Mouse (Mus musculus) hindbrain, embryonic 10.5 days (tissue): Measurements from ENCODE around the gene Ccnj. TPM values are rescaled to one million over a fixed set of nuclear protein-coding genes. Genes with fewer than 3 reads are reported as not detected.

Experiments used
- DNase-seq: peaks from one replicate; pipeline ENCODE4 v3.0.0-alpha.2; 2017; ENCODE audit warnings: low spot score
- H3K27ac ChIP-seq: fragments of 300-500 bp; sonication (generic); 2 replicates; pipeline ENCODE4 v1.5.1; 2016; ENCODE audit warnings: mild to moderate bottlenecking, moderate library complexity
- H3K27me3 ChIP-seq: fragments of 300-500 bp; sonication (generic); 2 replicates; pipeline ENCODE4 v1.6.1; 2016; ENCODE audit warnings: mild to moderate bottlenecking; ENCODE audit not compliant: poor library complexity, insufficient read depth, severe bottlenecking
- H3K36me3 ChIP-seq: fragments of 300-500 bp; sonication (generic); 2 replicates; pipeline ENCODE4 v1.6.1; 2016; ENCODE audit warnings: mild to moderate bottlenecking, moderate library complexity
- H3K4me1 ChIP-seq: fragments of 300-500 bp; sonication (generic); replicated peaks from 2 replicates; pipeline ENCODE4 v1.6.1; 2016; ENCODE audit warnings: mild to moderate bottlenecking
- H3K4me3 ChIP-seq: fragments of 300-500 bp; sonication (generic); 2 replicates; pipeline ENCODE4 v1.5.1; 2016; ENCODE audit warnings: mild to moderate bottlenecking, moderate library complexity
- H3K9me3 ChIP-seq: fragments of 300-500 bp; sonication (generic); 2 replicates; pipeline ENCODE4 v1.6.1; 2016; ENCODE audit warnings: mild to moderate bottlenecking, moderate library complexity
- WGBS: fragments of 180-500 bp; shearing (Covaris S2); methylation state at CpG from one replicate; pipeline ENCODE4 v1.1.7; 2016; 5-methylcytosine and 5-hydroxymethylcytosine counted together
- polyA plus RNA-seq: library from polyadenylated mRNA; unstranded; fragments of >200 nt; fragmentation: Nextera tagmentation; extraction: Ambion mirVana; gene quantifications from 2 replicates; pipeline ENCODE4 v1.2.1, GENCODE M21; 2016

Gene Ccnj
- polyA plus RNA-seq, 1 experiment from 2014 or later: 40.2 TPM

GRCm38 (mm10) chr19:40868284-40868683, 37.2 kb downstream of the Ccnj start:
- Histone ChIP-seq H3K27me3 (peaks cover 47% of the 10 kb centered on the region), H3K9me3 (0 out of 2 replicates have a peak, but pooled peaks cover 2% of the 10 kb centered on the region), H3K27ac (no peak overlapping the region), H3K36me3 (no peaks in the 10 kb centered on the region), H3K4me1 (peaks cover 5% of the 10 kb centered on the region), H3K4me3 (no peak overlapping the region)
- 43% methylated on average over 5 of the region's 5 CpGs for WGBS
- DNase-seq: no peak

- no peak overlapping the region for H3K27ac ChIP-seq
- WGBS: 87% methylated on average over 3 of the region's 3 CpGs
- peaks cover 5% of the 10 kb centered on the region for H3K4me1 ChIP-seq
- no peak overlapping the region for H3K4me3 ChIP-seq
- no peak for DNase-seq
- no peaks in the 10 kb centered on the region for H3K36me3 ChIP-seq
- peaks cover 49% of the 10 kb centered on the region for H3K27me3 ChIP-seq
- 0 out of 2 replicates have a peak, but pooled peaks cover 2% of the 10 kb centered on the region for H3K9me3 ChIP-seq
Observed at GRCm38 (mm10) chr19:40869425-40870105, 38.5 kb downstream of the Ccnj start.

DNA sequence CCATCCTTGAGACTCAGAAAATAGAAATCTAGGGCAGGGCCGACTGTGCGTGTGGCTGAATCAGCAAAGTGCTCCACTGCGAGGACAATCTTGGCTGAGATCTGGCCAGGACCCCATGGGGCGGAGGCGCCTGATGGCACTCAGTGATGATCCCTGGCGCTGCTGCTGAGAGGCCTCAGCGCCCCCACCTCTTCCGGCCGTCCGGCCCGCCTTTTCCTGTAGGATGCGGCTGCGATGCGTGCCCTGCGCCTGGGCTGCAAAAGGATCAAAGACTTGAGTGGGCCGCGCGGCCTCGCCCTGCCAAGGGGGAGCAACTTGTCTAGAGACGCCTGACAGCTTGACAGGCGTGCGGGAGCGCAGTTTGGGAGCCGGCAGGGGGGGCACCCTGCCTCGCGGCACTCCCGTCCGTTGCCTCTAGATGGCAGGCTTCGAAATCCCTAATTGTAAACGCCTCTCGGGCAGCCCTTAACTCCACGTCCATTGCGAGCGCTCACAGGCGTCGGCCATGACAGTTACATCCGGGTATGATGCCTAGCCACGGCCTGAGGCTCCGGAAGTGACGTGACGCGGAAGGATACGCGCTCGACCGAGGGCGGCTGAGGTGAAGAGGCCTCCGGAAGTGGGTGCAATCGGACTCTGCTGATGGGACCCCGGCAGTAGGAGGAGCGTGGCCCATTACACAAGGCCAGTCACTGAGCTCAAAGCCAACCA, 42.0 kb downstream of the Ccnj start:
- Histone ChIP-seq H3K27ac (peak overlapping the region; percentile 92), H3K36me3 (no peaks in the 10 kb centered on the region), H3K4me1 (peaks cover 5% of the 10 kb centered on the region), H3K9me3 (0 out of 2 replicates have a peak, but pooled peaks cover 2% of the 10 kb centered on the region), H3K27me3 (peaks cover 74% of the 10 kb centered on the region), H3K4me3 (peak overlapping the region; percentile 67)
- WGBS: 2% methylated on average over 51 of the region's 51 CpGs
- DNase-seq: peak; percentile 97

DNA sequence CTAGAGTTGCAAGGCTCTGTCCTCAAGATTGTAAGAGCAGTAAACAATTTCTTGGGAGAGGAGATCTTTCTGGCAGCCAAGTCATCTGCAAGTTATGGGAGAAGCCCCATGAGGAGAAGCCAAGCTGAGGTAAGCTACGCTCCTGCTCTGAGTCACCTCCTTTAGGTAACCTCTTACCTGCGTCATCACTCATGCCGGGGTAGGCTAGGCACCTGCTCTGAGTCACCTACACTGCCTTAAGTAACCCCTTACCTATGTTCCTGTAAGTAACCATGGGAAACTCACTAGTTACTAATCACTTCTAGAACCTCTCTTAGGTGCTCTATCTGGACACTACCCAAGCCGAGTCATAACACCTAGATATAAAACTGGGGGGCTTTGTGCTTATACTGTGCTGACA, 50.6 kb downstream of the Ccnj start:
- DNase-seq: no peak
- H3K4me3 ChIP-seq: no peak overlapping the region
- H3K27ac ChIP-seq: no peak overlapping the region
- no peaks in the 10 kb centered on the region for H3K9me3 ChIP-seq
- WGBS: 87% methylated on average over 4 of the region's 4 CpGs
- H3K4me1 ChIP-seq: no peaks in the 10 kb centered on the region
- H3K36me3 ChIP-seq: no peaks in the 10 kb centered on the region
- H3K27me3 ChIP-seq: peaks cover 82% of the 10 kb centered on the region

- H3K27ac ChIP-seq: no peak overlapping the region
- no peak overlapping the region for H3K4me3 ChIP-seq
- DNase-seq: no peak
- H3K9me3 ChIP-seq: peaks cover 2% of the 10 kb centered on the region; the same call in 1 of the 2 replicates
- H3K27me3 ChIP-seq: peaks cover 87% of the 10 kb centered on the region
- H3K36me3 ChIP-seq: no peaks in the 10 kb centered on the region
- 84% methylated on average over 1 of the region's 1 CpGs for WGBS
- H3K4me1 ChIP-seq: no peaks in the 10 kb centered on the region
Observed at GRCm38 (mm10) chr19:40888887-40889286, 57.8 kb downstream of the Ccnj start.

DNA sequence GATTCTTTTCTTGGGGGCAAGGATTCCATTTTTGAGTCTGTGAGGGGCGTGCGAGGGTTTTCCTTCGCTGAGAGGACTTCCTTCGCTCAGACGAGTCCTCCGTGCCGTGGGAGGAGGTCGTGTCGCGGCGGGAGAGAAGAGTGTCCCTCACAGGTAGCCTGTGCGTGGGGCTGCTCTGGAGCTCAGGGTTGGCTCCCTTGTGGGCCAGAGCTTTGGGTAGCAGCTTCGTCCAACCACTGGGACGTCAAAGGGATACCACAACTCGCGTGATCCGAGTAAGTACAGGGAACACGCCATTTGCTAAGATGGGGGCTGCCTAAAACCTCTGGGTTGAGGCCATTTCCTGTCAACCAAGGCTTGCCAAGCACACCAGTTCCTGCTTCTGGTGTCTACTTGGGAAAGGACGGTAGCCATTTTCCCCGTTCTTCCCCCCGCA, 63.0 kb downstream of the Ccnj start:
- peaks cover 9% of the 10 kb centered on the region; the same call in 1 of the 2 replicates for H3K4me1 ChIP-seq
- no peak for DNase-seq
- peaks cover 5% of the 10 kb centered on the region; the same call in 1 of the 2 replicates for H3K9me3 ChIP-seq
- peak overlapping the region; percentile 99 for H3K27ac ChIP-seq
- WGBS: 41% methylated on average over 21 of the region's 21 CpGs
- peaks cover 45% of the 10 kb centered on the region for H3K27me3 ChIP-seq
- H3K36me3 ChIP-seq: peaks cover 18% of the 10 kb centered on the region
- peak overlapping the region; percentile 85 for H3K4me3 ChIP-seq

DNA sequence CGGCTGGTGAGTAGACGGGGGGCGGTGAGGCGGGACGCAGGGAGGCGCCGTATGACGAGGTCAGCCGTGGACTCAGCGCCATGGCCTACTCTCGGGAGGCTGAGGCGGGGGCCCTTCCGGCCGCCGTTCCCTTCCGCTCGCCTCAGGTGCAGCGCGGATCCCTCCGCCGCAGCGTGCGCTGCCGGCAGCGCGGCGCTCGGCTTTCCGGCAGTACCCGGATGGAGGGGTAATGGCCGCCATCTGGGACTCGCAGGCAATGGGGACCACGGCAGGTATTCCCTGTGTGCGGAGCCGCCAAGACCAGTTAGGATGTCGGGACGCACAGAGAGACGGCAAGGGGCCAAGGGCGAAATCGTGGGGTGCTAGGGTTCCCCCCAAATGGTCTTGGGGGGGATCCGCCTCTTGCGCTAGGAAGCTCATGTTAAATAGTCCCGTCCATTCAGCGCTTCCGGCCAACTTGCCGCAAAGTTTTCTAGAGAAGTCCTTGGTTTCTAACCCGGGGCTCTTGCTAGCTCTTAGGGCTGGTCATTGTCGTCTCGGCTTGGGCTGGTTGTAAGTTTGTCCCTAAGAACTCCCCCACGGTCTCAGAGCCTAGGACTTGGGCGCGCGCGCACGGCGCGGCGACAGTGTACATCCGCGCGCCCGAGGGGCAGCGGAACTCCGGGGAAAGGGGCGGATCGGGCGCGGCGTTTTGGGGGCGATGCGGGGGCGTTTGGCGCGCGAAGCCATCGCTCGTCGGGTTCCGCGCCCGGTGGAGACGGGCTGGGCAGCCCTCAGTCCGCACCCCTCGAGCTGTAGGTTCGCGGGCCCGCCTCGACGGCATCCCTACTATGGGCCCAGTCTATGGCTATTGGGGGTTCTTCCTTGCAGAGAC, 63.7 kb downstream of the Ccnj start, which contains the start of gene Zfp518a:
TSS of gene Zfp518a (plus strand) at position 187 of the 874 bp plus-strand sequence.
- peak within 1 kb of the TSS; percentile 85 for H3K4me3 ChIP-seq
- peaks cover 23% of the 10 kb centered on the region for H3K36me3 ChIP-seq
- H3K4me1 ChIP-seq: peaks cover 9% of the 10 kb centered on the region; the same call in 1 of the 2 replicates
- peaks cover 38% of the 10 kb centered on the region for H3K27me3 ChIP-seq
- H3K27ac ChIP-seq: peak within 1 kb of the TSS; percentile 99
- peaks cover 5% of the 10 kb centered on the region; the same call in 1 of the 2 replicates for H3K9me3 ChIP-seq
- peak; percentile 93 for DNase-seq
- WGBS: under 1% methylated on average over 89 of the region's 89 CpGs

GRCm38 (mm10) chr19:40895393-40895703, 64.3 kb downstream of the Ccnj start:
- peaks cover 9% of the 10 kb centered on the region; the same call in 1 of the 2 replicates for H3K4me1 ChIP-seq
- DNase-seq: no peak
- WGBS: 2% methylated on average over 6 of the region's 6 CpGs
- peaks cover 34% of the 10 kb centered on the region for H3K27me3 ChIP-seq
- peak overlapping the region; percentile 85 for H3K4me3 ChIP-seq
- peaks cover 23% of the 10 kb centered on the region for H3K36me3 ChIP-seq
- H3K9me3 ChIP-seq: peaks cover 5% of the 10 kb centered on the region; the same call in 1 of the 2 replicates
- peak overlapping the region; percentile 99 for H3K27ac ChIP-seq

Other genes with a start within 250 kb of the Ccnj start
- gene Aldh18a1, start 242.8 kb upstream of the Ccnj start, polyA plus RNA-seq: 94.3 and 96.1 TPM in 2 replicates
- gene Tctn3, start 219.0 kb upstream of the Ccnj start, polyA plus RNA-seq: 12.2 and 13.7 TPM in 2 replicates
- gene Entpd1, start 218.9 kb upstream of the Ccnj start, polyA plus RNA-seq: 4.5 and 5.0 TPM in 2 replicates
- gene Cc2d2b, start 82.5 kb upstream of the Ccnj start, polyA plus RNA-seq: 0.20 and 0.55 TPM in 2 replicates
- gene Zfp518a, start 63.4 kb downstream of the Ccnj start, polyA plus RNA-seq: 10.1 and 11.3 TPM in 2 replicates
- 0.31 and 0.35 TPM in 2 replicates for gene Blnk, start 163.3 kb downstream of the Ccnj start, polyA plus RNA-seq
- not detected in 2 replicates for gene Dntt, start 198.0 kb downstream of the Ccnj start, polyA plus RNA-seq
- gene Opalin, start 245.8 kb downstream of the Ccnj start, polyA plus RNA-seq: not detected in 2 replicates